Mouse (Mus musculus): ENCODE data around the gene Mmp27. TPM values are rescaled to one million over a fixed set of nuclear protein-coding genes. Genes with fewer than 3 reads are reported as not detected.

Mmp27 gene
- polyA plus RNA-seq, 1 experiment from 2014 or later, result not detected

DNA sequence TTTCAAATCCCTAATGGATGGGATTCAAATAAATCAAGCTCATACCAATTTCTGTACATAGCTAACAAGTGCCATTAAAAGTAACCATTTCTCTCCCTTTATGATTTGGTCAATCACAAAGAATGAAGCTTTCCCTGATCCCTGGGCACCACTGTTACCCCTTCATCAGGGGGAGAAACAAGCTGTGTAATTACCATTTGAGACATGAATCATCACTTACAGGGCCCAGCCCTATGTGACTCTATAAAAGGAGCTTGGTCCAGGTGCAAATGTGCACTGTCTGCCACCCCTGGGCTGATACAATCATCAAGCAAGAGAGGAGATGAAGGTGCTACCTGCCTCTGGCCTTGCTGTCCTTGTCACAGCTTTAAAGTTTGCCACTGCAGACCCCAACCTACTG, 56.7 kb downstream of the Mmp27 start, which contains the start of gene Mmp20:
Mmp20 (plus strand) TSS at position 301 of the 400 bp plus-strand sequence.
- Histone ChIP-seq H3K4me3 (no peak within 1 kb of the TSS), H3K27me3 (replicated peaks; ENCODE audit: low read depth, poor library complexity, severe bottlenecking) (no peaks in the 10 kb centered on the region), H3K9me3 (no peaks in the 10 kb centered on the region), H3K36me3 (replicated peaks) (no peaks in the 10 kb centered on the region), H3K4me1 (no peaks in the 10 kb centered on the region), H3K27ac (replicated peaks) (no peak within 1 kb of the TSS)
- DNase-seq (ENCODE audit: low spot score), result no peak

Other genes starting within 250 kb of the Mmp27 start
- gene Mmp12, start 227.0 kb upstream of the Mmp27 start, polyA plus RNA-seq (2016; fragmentation: Nextera tagmentation; extraction: Ambion mirVana), result not detected in 2 replicates
- gene Mmp1b, start 183.3 kb upstream of the Mmp27 start, polyA plus RNA-seq (2016; fragmentation: Nextera tagmentation; extraction: Ambion mirVana), result not detected in 2 replicates
- not detected in 2 replicates for gene Mmp3, start 125.6 kb upstream of the Mmp27 start, polyA plus RNA-seq (2016; fragmentation: Nextera tagmentation; extraction: Ambion mirVana)
- not detected in 2 replicates for gene Mmp10, start 69.0 kb upstream of the Mmp27 start, polyA plus RNA-seq (2016; fragmentation: Nextera tagmentation; extraction: Ambion mirVana)
- not detected in 2 replicates for gene Mmp8, start 12.9 kb upstream of the Mmp27 start, polyA plus RNA-seq (2016; fragmentation: Nextera tagmentation; extraction: Ambion mirVana)
- gene Mmp20, start 56.8 kb downstream of the Mmp27 start, polyA plus RNA-seq (2016; fragmentation: Nextera tagmentation; extraction: Ambion mirVana), result not detected in 2 replicates
- gene Mmp7, start 120.7 kb downstream of the Mmp27 start, polyA plus RNA-seq (2016; fragmentation: Nextera tagmentation; extraction: Ambion mirVana), result not detected in 2 replicates
- 100 and 110 TPM in 2 replicates for gene Tmem123, start 192.6 kb downstream of the Mmp27 start, polyA plus RNA-seq (2016; fragmentation: Nextera tagmentation; extraction: Ambion mirVana)

All from embryonic facial prominence, embryonic 10.5 days (tissue).